In genomic region chr11:58929055-58929454, GRCm38 (mm10) we compare ENCODE assay signal across 21 mouse cellular contexts. TPM values are rescaled to one million over a fixed set of nuclear protein-coding genes. Genes with fewer than 3 reads are reported as not detected.
A peak's percentile ranks its signal among the peaks of the same experiment; 100 is the strongest.
DNase-seq lines count a peak whose midpoint lies in the region; ATAC-seq and TF ChIP-seq lines count a peak whose summit lies in the region.
"Had no signal": no experiment of that assay in that cellular context is flagged by ENCODE, and none has a peak within 500 bp of the region (broad histone marks: within the 10 kb centered on the region; RNA-seq: fewer than 3 reads in every experiment).

No protein-coding gene starts in this region.

- no peak for DNase-seq in hindbrain, embryonic 10.5 days (ENCODE audit: low spot score)
- no peak for DNase-seq in liver
- DNase-seq in MEL (ENCODE audit: low read depth, low spot score), result no peak
- DNase-seq in left cerebral cortex, postnatal 36 days (ENCODE audit: low spot score in 2 of 2), result no peak
- DNase-seq: adrenal gland, adult 2 months; adrenal gland, postnatal 25 days; cerebellum, adult 18-20 months; cerebellum, adult 9-11 months; cerebellum, postnatal 36 days; gastrocnemius, postnatal 36 days; heart, adult 2 months had no signal

- WGBS in hindbrain, embryonic 10.5 days, result 84% methylated on average over 4 of the region's 4 CpGs
- 84% methylated on average over 4 of the region's 4 CpGs for WGBS in hindbrain, embryonic 13.5 days
- WGBS in liver, embryonic 12.5 days (ENCODE audit: insufficient replicate concordance), result 53% methylated on average over 4 of the region's 4 CpGs
- WGBS in liver, embryonic 15.5 days (ENCODE audit: insufficient replicate concordance), result 62% methylated on average over 4 of the region's 4 CpGs

- no peak for ATAC-seq in hindbrain, embryonic 13.5 days (ENCODE audit: low FRiP score)
- no peak for ATAC-seq in liver, embryonic 12.5 days
- ATAC-seq in liver, embryonic 15.5 days (ENCODE audit: insufficient read depth), result no peak

- H3K4me3 ChIP-seq in hindbrain, embryonic 10.5 days, result no peak overlapping the region
- no peak overlapping the region for H3K4me3 ChIP-seq in hindbrain, embryonic 13.5 days
- no peak overlapping the region for H3K4me3 ChIP-seq in liver, embryonic 12.5 days
- no peak overlapping the region for H3K4me3 ChIP-seq in MEL (ENCODE audit: control insufficient read depth in 1 of 2, insufficient read depth in 1 of 2, low read depth in 2 of 2, low read length in 2 of 2)
- H3K4me3 ChIP-seq in liver, embryonic 15.5 days (replicated peaks), result no peak overlapping the region
- H3K4me3 ChIP-seq: embryonic facial prominence, embryonic 13.5 days; forebrain, embryonic 15.5 days; hindbrain, embryonic 15.5 days had no signal

- TF ChIP-seq RAD21 in MEL (IDR thresholded peaks at IDR 0.05; ENCODE audit: low read depth, low read length), result no peak

- H3K9me3 ChIP-seq in hindbrain, embryonic 10.5 days, result no peaks in the 10 kb centered on the region
- H3K9me3 ChIP-seq in hindbrain, embryonic 13.5 days, result no peaks in the 10 kb centered on the region
- no peaks in the 10 kb centered on the region for H3K9me3 ChIP-seq in liver, embryonic 12.5 days (replicated peaks)
- no peaks in the 10 kb centered on the region for H3K9me3 ChIP-seq in MEL (replicated peaks; ENCODE audit: insufficient read depth, low read length)
- no peaks in the 10 kb centered on the region for H3K9me3 ChIP-seq in liver, embryonic 15.5 days (replicated peaks)
- H3K9me3 ChIP-seq: embryonic facial prominence, embryonic 13.5 days; forebrain, embryonic 15.5 days; heart, embryonic 15.5 days; hindbrain, embryonic 15.5 days had no signal

- no peak for TF ChIP-seq EP300 in MEL (IDR thresholded peaks at IDR 0.05; ENCODE audit: low read depth in 1 of 2, low read length in 2 of 2)

- H3K36me3 ChIP-seq in hindbrain, embryonic 10.5 days, result peaks cover 35% of the 10 kb centered on the region
- H3K36me3 ChIP-seq in hindbrain, embryonic 13.5 days, result peaks cover 35% of the 10 kb centered on the region
- H3K36me3 ChIP-seq in liver, embryonic 12.5 days, result peaks cover 35% of the 10 kb centered on the region
- peaks cover 0 to 13% of the 10 kb centered on the region in 2 experiments; a peak in 2 of 4 replicates for H3K36me3 ChIP-seq in MEL (ENCODE audit: control insufficient read depth in 1 of 2, insufficient read depth in 2 of 2, low read length in 2 of 2)
- H3K36me3 ChIP-seq in liver, embryonic 15.5 days (replicated peaks), result peaks cover 43% of the 10 kb centered on the region

- no peak overlapping the region for H3K4me2 ChIP-seq in hindbrain, embryonic 13.5 days
- H3K4me2 ChIP-seq in liver, embryonic 12.5 days, result no peak overlapping the region; the same call in 1 of the 2 replicates
- no peak overlapping the region for H3K4me2 ChIP-seq in liver, embryonic 15.5 days
- H3K4me2 ChIP-seq: embryonic facial prominence, embryonic 13.5 days; forebrain, embryonic 15.5 days had no signal

- TF ChIP-seq POLR2A in MEL (IDR thresholded peaks at IDR 0.05; ENCODE audit: control insufficient read depth in 1 of 2, insufficient read depth in 1 of 2, low read depth in 1 of 2, low read length in 2 of 2, poor library complexity in 1 of 2), result no peak

- intact Hi-C loops in left cerebral cortex, postnatal 36 days (cut with DNase I), result no loop called here

- TF ChIP-seq CTCF in MEL (IDR thresholded peaks at IDR 0.05 in 2 of 3, conservative IDR thresholded peaks at IDR 0.05 in 1 of 3; ENCODE audit: control insufficient read depth in 1 of 3, insufficient read depth in 1 of 3, low read depth in 2 of 3, low read length in 3 of 3, poor library complexity in 1 of 3, severe bottlenecking in 1 of 3), result no peak

- H3K4me1 ChIP-seq in hindbrain, embryonic 10.5 days (replicated peaks), result peaks cover 9% of the 10 kb centered on the region; the same call in 1 of the 2 replicates
- peaks cover 4% of the 10 kb centered on the region; the same call in 1 of the 2 replicates for H3K4me1 ChIP-seq in hindbrain, embryonic 13.5 days (replicated peaks)
- peaks cover 56% of the 10 kb centered on the region for H3K4me1 ChIP-seq in liver, embryonic 12.5 days
- peaks cover 4 to 15% of the 10 kb centered on the region in 2 experiments; a peak in 3 of 4 replicates for H3K4me1 ChIP-seq in MEL (ENCODE audit: control insufficient read depth in 1 of 2, insufficient read depth in 2 of 2, low read length in 2 of 2)
- H3K4me1 ChIP-seq in liver, embryonic 15.5 days (replicated peaks), result peaks cover 50% of the 10 kb centered on the region

- peak overlapping the region; percentile 80; the same call in 1 of the 2 replicates for H3K27ac ChIP-seq in hindbrain, embryonic 10.5 days
- no peak overlapping the region for H3K27ac ChIP-seq in hindbrain, embryonic 13.5 days
- peak overlapping the region; percentile 92 for H3K27ac ChIP-seq in liver, embryonic 12.5 days
- no peak overlapping the region for H3K27ac ChIP-seq in MEL (ENCODE audit: control insufficient read depth, low read depth, low read length)
- H3K27ac ChIP-seq in liver, embryonic 15.5 days (replicated peaks), result peak overlapping the region; percentile 86
- H3K27ac ChIP-seq: embryonic facial prominence, embryonic 13.5 days; forebrain, embryonic 15.5 days; hindbrain, embryonic 15.5 days had no signal

- no peak overlapping the region for H3K9ac ChIP-seq in hindbrain, embryonic 13.5 days
- H3K9ac ChIP-seq in liver, embryonic 12.5 days, result peak overlapping the region; percentile 54; the same call in 1 of the 2 replicates
- no peak overlapping the region for H3K9ac ChIP-seq in MEL (ENCODE audit: control insufficient read depth, low read depth, low read length, poor library complexity, severe bottlenecking)
- H3K9ac ChIP-seq in liver, embryonic 15.5 days, result no peak overlapping the region
- H3K9ac ChIP-seq: embryonic facial prominence, embryonic 13.5 days; forebrain, embryonic 15.5 days; heart, embryonic 15.5 days; hindbrain, embryonic 15.5 days had no signal

- peaks cover 1% of the 10 kb centered on the region; the same call in 1 of the 2 replicates for H3K79me2 ChIP-seq in MEL (ENCODE audit: control insufficient read depth, insufficient read depth, low read length, poor library complexity)

- no peaks in the 10 kb centered on the region for H3K27me3 ChIP-seq in hindbrain, embryonic 10.5 days (ENCODE audit: insufficient read depth, poor library complexity, severe bottlenecking)
- H3K27me3 ChIP-seq in hindbrain, embryonic 13.5 days, result no peaks in the 10 kb centered on the region
- peaks cover 1% of the 10 kb centered on the region; the same call in 1 of the 2 replicates for H3K27me3 ChIP-seq in liver, embryonic 12.5 days (replicated peaks)
- H3K27me3 ChIP-seq in MEL (ENCODE audit: control insufficient read depth in 1 of 2, insufficient read depth in 2 of 2, low read length in 2 of 2), result no peaks in the 10 kb centered on the region
- H3K27me3 ChIP-seq in liver, embryonic 15.5 days, result no peaks in the 10 kb centered on the region
- H3K27me3 ChIP-seq: embryonic facial prominence, embryonic 13.5 days; forebrain, embryonic 15.5 days; heart, embryonic 15.5 days; hindbrain, embryonic 15.5 days had no signal

RNA-seq across cellular contexts. Expression of gene Rnf187, which starts 9.7 kb away (rescaled TPM):
- 297 and 381 TPM in 2 replicates for polyA plus RNA-seq in hindbrain, embryonic 10.5 days (2016; fragmentation: Nextera tagmentation; extraction: Ambion mirVana)
- polyA plus RNA-seq in hindbrain, embryonic 13.5 days (2015; fragmentation: Nextera tagmentation; extraction: Ambion mirVana), result 522 and 540 TPM in 2 replicates
- 200 and 207 TPM in 2 replicates for polyA plus RNA-seq in liver, embryonic 12.5 days (2016; fragmentation: Nextera tagmentation; extraction: Ambion mirVana)
- total RNA-seq in MEL (2012; rRNA removed), result 282 and 337 TPM in 2 replicates
- polyA plus RNA-seq in MEL (2012; ENCODE audit: insufficient read depth in 1 of 2, insufficient read length in 2 of 2, low read depth in 1 of 2, low replicate concordance in 2 of 2, missing spikeins in 1 of 2), result 1,000 to 10,000 TPM in 1 of 2 experiments, 100 to 1,000 TPM in 1; 280 to 3,830 TPM
- 111 and 117 TPM in 2 replicates for polyA plus RNA-seq in liver, embryonic 15.5 days (2015; fragmentation: Nextera tagmentation; extraction: Ambion mirVana)
- total RNA-seq in left cerebral cortex, postnatal 36 days (2021), result 100 to 1,000 TPM; 450 to 542 TPM

RNA-seq across cellular contexts. Expression of gene Btnl10, which starts 11.3 kb away (rescaled TPM):
- 0.05 TPM in 1 of 2 replicates, not detected in the other for polyA plus RNA-seq in hindbrain, embryonic 10.5 days (2016; fragmentation: Nextera tagmentation; extraction: Ambion mirVana)
- not detected in 2 replicates for polyA plus RNA-seq in hindbrain, embryonic 13.5 days (2015; fragmentation: Nextera tagmentation; extraction: Ambion mirVana)
- 9.5 and 10.9 TPM in 2 replicates for polyA plus RNA-seq in liver, embryonic 12.5 days (2016; fragmentation: Nextera tagmentation; extraction: Ambion mirVana)
- 0.62 and 1.7 TPM in 2 replicates for total RNA-seq in MEL (2012; rRNA removed)
- polyA plus RNA-seq in MEL (2012; ENCODE audit: insufficient read depth in 1 of 2, insufficient read length in 2 of 2, low read depth in 1 of 2, low replicate concordance in 2 of 2, missing spikeins in 1 of 2), result under 1 TPM in 1 of 2 experiments, not detected in 1; 0.92 TPM
- polyA plus RNA-seq in liver, embryonic 15.5 days (2015; fragmentation: Nextera tagmentation; extraction: Ambion mirVana), result 14.3 and 16.4 TPM in 2 replicates
- total RNA-seq in left cerebral cortex, postnatal 36 days (2021), result not detected
- total RNA-seq: adrenal gland, postnatal 25 days; CH12.LX; gastrocnemius, adult 8-10 months; gastrocnemius, postnatal 36 days; heart, adult 2 months; heart, postnatal 14 days had no signal
- polyA plus RNA-seq: adrenal gland, adult 2 months; embryonic facial prominence, embryonic 13.5 days; forebrain, embryonic 15.5 days; heart, embryonic 15.5 days; hindbrain, embryonic 15.5 days had no signal

RNA-seq across cellular contexts. Expression of gene Hist3h2ba, which starts 19.7 kb away (rescaled TPM):
- polyA plus RNA-seq in hindbrain, embryonic 10.5 days (2016; fragmentation: Nextera tagmentation; extraction: Ambion mirVana), result 39.0 and 115 TPM in 2 replicates
- polyA plus RNA-seq in hindbrain, embryonic 13.5 days (2015; fragmentation: Nextera tagmentation; extraction: Ambion mirVana), result 285 and 298 TPM in 2 replicates
- polyA plus RNA-seq in liver, embryonic 12.5 days (2016; fragmentation: Nextera tagmentation; extraction: Ambion mirVana), result 5.3 and 5.7 TPM in 2 replicates
- total RNA-seq in MEL (2012; rRNA removed), result 48.2 and 147 TPM in 2 replicates
- polyA plus RNA-seq in MEL (2012; ENCODE audit: insufficient read depth in 1 of 2, insufficient read length in 2 of 2, low read depth in 1 of 2, low replicate concordance in 2 of 2, missing spikeins in 1 of 2), result under 1 TPM in 1 of 2 experiments, not detected in 1; 0.21 TPM
- polyA plus RNA-seq in liver, embryonic 15.5 days (2015; fragmentation: Nextera tagmentation; extraction: Ambion mirVana), result 9.2 and 9.6 TPM in 2 replicates
- total RNA-seq in left cerebral cortex, postnatal 36 days (2021), result 100 to 1,000 TPM; 103 to 124 TPM
- total RNA-seq: CH12.LX had no signal

RNA-seq across cellular contexts. Expression of gene Zfp39, which starts 25.0 kb away (rescaled TPM):
- 4.3 and 4.7 TPM in 2 replicates for polyA plus RNA-seq in hindbrain, embryonic 10.5 days (2016; fragmentation: Nextera tagmentation; extraction: Ambion mirVana)
- polyA plus RNA-seq in hindbrain, embryonic 13.5 days (2015; fragmentation: Nextera tagmentation; extraction: Ambion mirVana), result 5.0 and 5.7 TPM in 2 replicates
- polyA plus RNA-seq in liver, embryonic 12.5 days (2016; fragmentation: Nextera tagmentation; extraction: Ambion mirVana), result 6.1 and 7.1 TPM in 2 replicates
- 5.2 and 6.0 TPM in 2 replicates for total RNA-seq in MEL (2012; rRNA removed)
- 1 to 10 TPM in 1 of 2 experiments, not detected in 1; 5.1 TPM for polyA plus RNA-seq in MEL (2012; ENCODE audit: insufficient read depth in 1 of 2, insufficient read length in 2 of 2, low read depth in 1 of 2, low replicate concordance in 2 of 2, missing spikeins in 1 of 2)
- polyA plus RNA-seq in liver, embryonic 15.5 days (2015; fragmentation: Nextera tagmentation; extraction: Ambion mirVana), result 4.8 and 5.2 TPM in 2 replicates
- 10 to 100 TPM in 1 of 2 experiments, 1 to 10 TPM in 1; 8.2 to 10.4 TPM for total RNA-seq in left cerebral cortex, postnatal 36 days (2021)

RNA-seq across cellular contexts. Expression of gene Hist3h2a, which starts 25.4 kb away (rescaled TPM):
- 25.4 and 49.0 TPM in 2 replicates for polyA plus RNA-seq in hindbrain, embryonic 10.5 days (2016; fragmentation: Nextera tagmentation; extraction: Ambion mirVana)
- polyA plus RNA-seq in hindbrain, embryonic 13.5 days (2015; fragmentation: Nextera tagmentation; extraction: Ambion mirVana), result 138 and 142 TPM in 2 replicates
- polyA plus RNA-seq in liver, embryonic 12.5 days (2016; fragmentation: Nextera tagmentation; extraction: Ambion mirVana), result 14.3 and 16.9 TPM in 2 replicates
- total RNA-seq in MEL (2012; rRNA removed), result 184 and 300 TPM in 2 replicates
- under 1 TPM in 1 of 2 experiments, not detected in 1; 0.42 TPM for polyA plus RNA-seq in MEL (2012; ENCODE audit: insufficient read depth in 1 of 2, insufficient read length in 2 of 2, low read depth in 1 of 2, low replicate concordance in 2 of 2, missing spikeins in 1 of 2)
- 16.1 and 16.4 TPM in 2 replicates for polyA plus RNA-seq in liver, embryonic 15.5 days (2015; fragmentation: Nextera tagmentation; extraction: Ambion mirVana)
- 10 to 100 TPM; 60.9 to 64.1 TPM for total RNA-seq in left cerebral cortex, postnatal 36 days (2021)

Comparison
In these comparisons a context has a peak if more than half of its experiments do, and no peak if none do; other contexts are left out.
1. H3K27ac ChIP-seq: peak in hindbrain, embryonic 10.5 days (single experiment), liver, embryonic 12.5 days (single experiment) and liver, embryonic 15.5 days (single experiment); none in hindbrain, embryonic 13.5 days (single experiment) and MEL (single experiment).